Mouse (Mus musculus) neural tube, embryonic 15.5 days (tissue): Measurements from ENCODE around the gene Mrtfa. TPM values are rescaled to one million over a fixed set of nuclear protein-coding genes. Genes with fewer than 3 reads are reported as not detected.

Experiments
- ATAC-seq: fragments of 200-750 bp; cut with Nextera tagmentation; 2 replicates; pipeline ENCODE4 v1.8.0; 2017; ENCODE audit warnings: mild to moderate bottlenecking, moderate TSS enrichment, moderate library complexity; ENCODE audit not compliant: low FRiP score
- H3K27ac ChIP-seq: fragments of 300-500 bp; sonication (generic); replicated peaks from 2 replicates; pipeline ENCODE4 v1.5.1; 2015; ENCODE audit warnings: mild to moderate bottlenecking, inconsistent platforms
- H3K27me3 ChIP-seq: fragments of 300-500 bp; sonication (generic); replicated peaks from 2 replicates; pipeline ENCODE4 v1.6.1; 2015; ENCODE audit warnings: inconsistent platforms
- H3K36me3 ChIP-seq: fragments of 300-500 bp; sonication (generic); 2 replicates; pipeline ENCODE4 v1.6.1; 2015; ENCODE audit warnings: inconsistent platforms
- H3K4me1 ChIP-seq: fragments of 300-500 bp; sonication (generic); 2 replicates; pipeline ENCODE4 v1.6.1; 2015; ENCODE audit warnings: inconsistent platforms
- H3K4me2 ChIP-seq: fragments of 300-500 bp; sonication (generic); 2 replicates; pipeline ENCODE4 v1.6.1; 2015; ENCODE audit warnings: inconsistent platforms, mild to moderate bottlenecking, moderate library complexity
- H3K4me3 ChIP-seq: fragments of 300-500 bp; sonication (generic); replicated peaks from 2 replicates; pipeline ENCODE4 v1.5.1; 2015; ENCODE audit warnings: mild to moderate bottlenecking, inconsistent platforms
- H3K9ac ChIP-seq: fragments of 300-500 bp; sonication (generic); replicated peaks from 2 replicates; pipeline ENCODE4 v1.6.1; 2015; ENCODE audit warnings: mild to moderate bottlenecking, inconsistent platforms
- H3K9me3 ChIP-seq: fragments of 300-500 bp; sonication (generic); replicated peaks from 2 replicates; pipeline ENCODE4 v1.6.1; 2016; ENCODE audit warnings: inconsistent platforms
- WGBS: fragments of 180-500 bp; shearing (Covaris S2); methylation state at CpG from one replicate; pipeline ENCODE4 v1.1.7; 2015; ENCODE audit warnings: mixed read lengths; 5-methylcytosine and 5-hydroxymethylcytosine counted together
- polyA plus RNA-seq: library from polyadenylated mRNA; unstranded; fragments of >200 nt; fragmentation: Nextera tagmentation; extraction: Ambion mirVana; gene quantifications from 2 replicates; pipeline ENCODE4 v1.2.1, GENCODE M21; 2015

Mrtfa gene
- polyA plus RNA-seq, 1 experiment from 2014 or later, result 27.9 TPM

DNA sequence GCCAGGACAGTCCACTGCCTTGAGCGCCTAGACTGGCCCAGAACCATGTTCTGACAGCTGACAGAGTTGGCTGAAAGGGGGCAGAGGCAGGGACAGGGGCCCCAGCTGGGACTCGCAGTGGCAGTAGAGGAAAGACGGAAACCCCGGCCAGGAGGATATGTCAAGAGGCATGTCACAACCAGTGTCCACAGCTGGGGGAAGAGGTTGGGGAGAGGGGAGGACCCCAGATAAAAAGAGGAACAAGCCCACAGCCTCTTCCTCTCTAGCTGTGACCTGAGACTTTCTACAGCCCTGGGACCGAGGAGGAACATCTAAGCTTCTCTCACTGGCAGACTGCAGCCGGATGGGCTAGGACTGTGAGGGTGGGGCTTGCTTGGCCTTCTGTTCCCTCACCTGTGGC is 169.2 kb downstream of the Mrtfa start:
- H3K36me3 ChIP-seq, result peaks cover 49% of the 10 kb centered on the region
- no peak for ATAC-seq
- H3K4me3 ChIP-seq, result no peak overlapping the region
- H3K4me2 ChIP-seq, result no peak overlapping the region
- peaks cover 7% of the 10 kb centered on the region; the same call in 1 of the 2 replicates for H3K4me1 ChIP-seq
- no peak overlapping the region for H3K9ac ChIP-seq
- H3K27me3 ChIP-seq, result no peaks in the 10 kb centered on the region
- no peak overlapping the region for H3K27ac ChIP-seq
- WGBS, result 86% methylated on average over 6 of the region's 6 CpGs
- no peaks in the 10 kb centered on the region for H3K9me3 ChIP-seq

DNA sequence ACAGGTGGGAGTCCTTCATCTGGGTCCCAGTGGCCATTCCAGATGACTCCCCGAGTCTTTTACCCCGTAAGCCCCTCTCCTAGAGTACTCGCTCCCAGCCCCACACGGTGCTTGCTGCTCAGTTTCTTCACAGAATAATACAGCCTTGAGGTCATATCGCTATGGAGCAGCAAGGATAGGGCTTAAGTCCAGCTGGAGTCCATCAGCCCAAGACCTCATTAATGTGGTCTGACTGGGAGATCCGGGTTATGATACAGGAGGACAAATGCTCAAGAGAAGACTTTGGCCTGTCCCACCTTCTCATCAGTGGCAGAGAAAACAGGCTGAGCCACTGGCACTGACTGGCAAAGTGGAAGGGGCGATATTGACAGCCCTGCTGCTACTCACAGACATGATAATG is 173.2 kb downstream of the Mrtfa start:
- no peak for ATAC-seq
- WGBS, result 93% methylated on average over 7 of the region's 7 CpGs
- H3K36me3 ChIP-seq, result peaks cover 80% of the 10 kb centered on the region

GRCm38 (mm10) chr15:81016488-81016887 is 174.1 kb downstream of the Mrtfa start:
- WGBS, result 87% methylated on average over 10 of the region's 10 CpGs
- Histone ChIP-seq H3K36me3 (peaks cover 82% of the 10 kb centered on the region), H3K4me2 (no peak overlapping the region)

More for the DNA sequence above, 173.2 kb downstream of the Mrtfa start:
- no peak overlapping the region for H3K4me2 ChIP-seq
- H3K4me3 ChIP-seq, result no peak overlapping the region
- no peak overlapping the region for H3K9ac ChIP-seq
- no peaks in the 10 kb centered on the region for H3K9me3 ChIP-seq
- H3K4me1 ChIP-seq, result no peaks in the 10 kb centered on the region
- H3K27ac ChIP-seq, result no peak overlapping the region
- no peaks in the 10 kb centered on the region for H3K27me3 ChIP-seq

DNA sequence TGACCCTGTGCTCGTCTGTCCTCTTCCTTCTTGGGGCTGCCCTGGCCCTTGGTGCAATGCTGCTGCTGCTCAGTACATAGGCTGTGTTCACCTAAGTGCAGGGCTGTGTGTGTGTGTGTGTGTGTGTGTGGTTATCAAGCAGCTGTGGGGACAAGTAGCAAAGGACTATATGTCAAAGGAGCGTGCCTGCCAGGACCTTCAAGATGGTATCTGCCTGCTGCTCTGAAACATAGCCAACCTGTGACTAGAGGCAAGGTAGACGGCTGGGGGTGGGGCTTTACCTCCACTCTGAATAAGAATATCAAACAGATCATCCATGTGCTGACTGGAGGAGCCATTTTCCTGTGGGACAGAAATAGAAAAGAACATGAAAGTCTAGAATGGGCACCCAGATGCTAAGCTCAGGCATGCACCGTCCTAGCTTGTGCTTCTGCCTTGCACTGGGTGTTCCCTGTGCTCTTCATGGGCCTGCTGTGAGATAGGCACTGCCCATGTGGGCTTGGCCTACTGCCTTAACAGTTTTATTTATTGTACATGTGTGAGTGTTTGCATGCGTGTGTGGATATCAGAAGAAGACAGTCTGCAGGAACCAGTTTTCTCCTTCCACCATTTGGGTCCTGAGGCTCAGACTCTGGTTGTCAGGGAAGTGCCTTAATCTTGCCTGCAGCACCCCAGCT is 175.4 kb downstream of the Mrtfa start:
- Histone ChIP-seq H3K27me3 (no peaks in the 10 kb centered on the region), H3K4me2 (no peak overlapping the region), H3K9ac (no peak overlapping the region), H3K9me3 (no peaks in the 10 kb centered on the region), H3K27ac (no peak overlapping the region), H3K4me1 (no peaks in the 10 kb centered on the region), H3K36me3 (peaks cover 86% of the 10 kb centered on the region), H3K4me3 (no peak overlapping the region)
- no peak for ATAC-seq
- WGBS, result 83% methylated on average over 5 of the region's 5 CpGs

More at GRCm38 (mm10) chr15:81016488-81016887, 174.1 kb downstream of the Mrtfa start:
- no peaks in the 10 kb centered on the region for H3K4me1 ChIP-seq
- ATAC-seq, result no peak
- no peak overlapping the region for H3K27ac ChIP-seq
- H3K9me3 ChIP-seq, result no peaks in the 10 kb centered on the region
- no peaks in the 10 kb centered on the region for H3K27me3 ChIP-seq
- no peak overlapping the region for H3K9ac ChIP-seq
- no peak overlapping the region for H3K4me3 ChIP-seq

DNA sequence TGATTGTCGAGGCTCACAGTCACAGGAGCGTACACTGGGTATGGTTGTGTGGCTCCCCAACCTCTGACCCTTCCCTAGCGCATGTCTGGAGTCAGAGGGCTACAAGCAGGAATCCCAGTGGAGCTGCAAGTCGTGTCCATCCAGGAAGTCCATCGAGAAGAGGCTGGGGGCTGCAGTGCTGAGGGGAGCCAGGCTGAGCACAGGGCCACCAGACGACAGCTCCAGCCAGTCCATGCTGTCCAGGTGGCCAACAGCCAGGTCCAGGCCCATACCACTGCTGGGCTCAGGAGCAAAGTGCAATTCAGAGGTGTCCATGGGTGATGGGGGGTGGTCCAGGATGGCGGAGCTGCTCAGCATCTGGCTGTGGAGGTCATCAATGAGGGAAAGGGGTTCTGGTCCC is 177.4 kb downstream of the Mrtfa start:
- 91% methylated on average over 7 of the region's 7 CpGs for WGBS
- Histone ChIP-seq H3K4me3 (no peak overlapping the region), H3K9me3 (no peaks in the 10 kb centered on the region), H3K27me3 (no peaks in the 10 kb centered on the region), H3K4me1 (no peaks in the 10 kb centered on the region), H3K27ac (no peak overlapping the region), H3K9ac (no peak overlapping the region), H3K4me2 (no peak overlapping the region), H3K36me3 (peaks cover 89% of the 10 kb centered on the region)
- no peak for ATAC-seq

- Histone ChIP-seq H3K9me3 (no peaks in the 10 kb centered on the region), H3K36me3 (peaks cover 83% of the 10 kb centered on the region), H3K27me3 (no peaks in the 10 kb centered on the region), H3K4me1 (no peaks in the 10 kb centered on the region), H3K27ac (no peak overlapping the region), H3K4me2 (no peak overlapping the region), H3K9ac (no peak overlapping the region), H3K4me3 (no peak overlapping the region)
- WGBS, result 92% methylated on average over 4 of the region's 4 CpGs
- no peak for ATAC-seq
These were observed 178.2 kb downstream of the Mrtfa start for GRCm38 (mm10) chr15:81012359-81012758.

- Histone ChIP-seq H3K9ac (no peak overlapping the region), H3K9me3 (no peaks in the 10 kb centered on the region), H3K4me3 (no peak overlapping the region), H3K27ac (no peak overlapping the region), H3K36me3 (peaks cover 83% of the 10 kb centered on the region), H3K27me3 (no peaks in the 10 kb centered on the region), H3K4me1 (no peaks in the 10 kb centered on the region), H3K4me2 (no peak overlapping the region)
- 56% methylated on average over 3 of the region's 3 CpGs for WGBS
- no peak for ATAC-seq
These were observed 179.0 kb downstream of the Mrtfa start for GRCm38 (mm10) chr15:81011523-81011922.

- Histone ChIP-seq H3K27ac (no peak overlapping the region), H3K4me2 (no peak overlapping the region), H3K27me3 (no peaks in the 10 kb centered on the region), H3K9ac (no peak overlapping the region), H3K36me3 (peaks cover 78% of the 10 kb centered on the region), H3K4me3 (no peak overlapping the region), H3K9me3 (no peaks in the 10 kb centered on the region), H3K4me1 (no peaks in the 10 kb centered on the region)
- ATAC-seq, result no peak
- 87% methylated on average over 7 of the region's 7 CpGs for WGBS
These were observed 180.4 kb downstream of the Mrtfa start for GRCm38 (mm10) chr15:81010114-81010513.

GRCm38 (mm10) chr15:81008689-81009123 is 181.9 kb downstream of the Mrtfa start:
- Histone ChIP-seq H3K27ac (no peak overlapping the region), H3K36me3 (peaks cover 80% of the 10 kb centered on the region), H3K27me3 (no peaks in the 10 kb centered on the region), H3K4me1 (no peaks in the 10 kb centered on the region), H3K9ac (no peak overlapping the region), H3K4me3 (no peak overlapping the region), H3K4me2 (no peak overlapping the region), H3K9me3 (no peaks in the 10 kb centered on the region)
- WGBS, result 67% methylated on average over 10 of the region's 10 CpGs
- no peak for ATAC-seq

GRCm38 (mm10) chr15:81007905-81008304 is 182.7 kb downstream of the Mrtfa start:
- Histone ChIP-seq H3K36me3 (peaks cover 81% of the 10 kb centered on the region), H3K4me3 (no peak overlapping the region), H3K9ac (no peak overlapping the region), H3K4me1 (no peaks in the 10 kb centered on the region), H3K27me3 (no peaks in the 10 kb centered on the region), H3K27ac (no peak overlapping the region), H3K4me2 (no peak overlapping the region), H3K9me3 (no peaks in the 10 kb centered on the region)
- WGBS, result 86% methylated on average over 8 of the region's 8 CpGs
- no peak for ATAC-seq

DNA sequence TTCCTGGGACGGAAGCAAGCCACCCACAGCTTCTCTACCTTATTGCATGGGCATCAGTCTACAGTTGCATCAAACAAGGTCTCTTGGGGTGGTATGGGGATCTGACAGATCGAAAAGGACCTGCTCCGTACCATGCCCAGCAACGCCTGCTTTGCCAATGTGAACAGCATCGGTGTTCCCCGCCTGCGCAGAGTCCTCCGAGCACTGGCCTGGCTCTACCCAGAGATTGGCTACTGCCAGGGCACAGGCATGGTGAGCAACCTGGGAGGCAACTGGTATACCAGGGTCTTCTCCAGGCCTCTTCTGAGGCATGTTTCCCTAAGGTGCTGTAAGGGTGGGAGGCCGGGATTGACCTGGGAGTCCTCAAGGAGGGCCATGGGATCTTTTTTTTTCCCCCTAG is 183.2 kb downstream of the Mrtfa start:
- Histone ChIP-seq H3K4me1 (no peaks in the 10 kb centered on the region), H3K27ac (no peak overlapping the region), H3K9me3 (no peaks in the 10 kb centered on the region), H3K36me3 (peaks cover 80% of the 10 kb centered on the region), H3K4me2 (no peak overlapping the region), H3K9ac (no peak overlapping the region), H3K4me3 (no peak overlapping the region), H3K27me3 (no peaks in the 10 kb centered on the region)
- WGBS, result 98% methylated on average over 9 of the region's 9 CpGs
- ATAC-seq, result no peak

GRCm38 (mm10) chr15:81006127-81006735 is 184.3 kb downstream of the Mrtfa start:
- Histone ChIP-seq H3K36me3 (peaks cover 71% of the 10 kb centered on the region), H3K27ac (no peak overlapping the region), H3K9ac (no peak overlapping the region), H3K27me3 (no peaks in the 10 kb centered on the region), H3K4me3 (no peak overlapping the region), H3K4me2 (no peak overlapping the region), H3K9me3 (no peaks in the 10 kb centered on the region), H3K4me1 (no peaks in the 10 kb centered on the region)
- no peak for ATAC-seq
- WGBS, result 85% methylated on average over 10 of the region's 10 CpGs
